Mouse (Mus musculus): Measurements from ENCODE around the gene Pawr.

The Pawr gene

GRCm38 (mm10) chr10:108355392-108355775 is 23.5 kb downstream of the Pawr start:
- 79% methylated on average over 3 of the region's 3 CpGs for WGBS

DNA sequence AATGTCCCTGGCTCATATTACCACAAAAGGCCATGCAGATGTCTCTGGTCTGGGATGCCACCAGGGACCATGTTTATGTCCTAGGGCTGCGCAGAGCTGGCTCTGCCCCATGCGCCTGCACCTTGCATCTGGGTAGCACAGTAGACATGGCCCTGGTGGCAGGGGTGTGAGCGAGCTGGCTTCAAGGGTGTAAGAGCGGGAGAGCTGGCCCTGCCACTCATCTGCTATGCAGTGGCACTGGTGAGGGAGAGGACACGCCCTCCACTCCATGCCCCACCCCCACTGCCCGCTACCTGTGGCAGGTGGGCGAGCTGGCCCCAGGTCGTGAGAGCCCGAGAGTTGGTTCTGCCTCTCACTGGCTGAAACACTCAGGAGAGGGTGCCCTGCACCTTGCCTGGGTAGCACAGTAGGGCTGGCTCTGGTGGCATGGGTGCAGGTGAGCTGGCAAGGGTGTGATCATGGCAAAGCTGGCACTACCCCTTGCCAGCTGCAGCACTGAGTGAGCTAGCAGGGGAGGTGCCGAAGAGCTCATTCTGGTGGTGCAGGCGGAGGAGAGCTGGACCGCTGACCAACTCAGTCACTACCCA is 24.8 kb downstream of the Pawr start:
- 98% methylated on average over 12 of the region's 12 CpGs for WGBS

GRCm38 (mm10) chr10:108359974-108360373 is 28.1 kb downstream of the Pawr start:
- WGBS = 87% methylated on average over 16 of the region's 16 CpGs

- 74% methylated on average over 6 of the region's 6 CpGs for WGBS
Measured at GRCm38 (mm10) chr10:108360801-108361200, 28.9 kb downstream of the Pawr start.

DNA sequence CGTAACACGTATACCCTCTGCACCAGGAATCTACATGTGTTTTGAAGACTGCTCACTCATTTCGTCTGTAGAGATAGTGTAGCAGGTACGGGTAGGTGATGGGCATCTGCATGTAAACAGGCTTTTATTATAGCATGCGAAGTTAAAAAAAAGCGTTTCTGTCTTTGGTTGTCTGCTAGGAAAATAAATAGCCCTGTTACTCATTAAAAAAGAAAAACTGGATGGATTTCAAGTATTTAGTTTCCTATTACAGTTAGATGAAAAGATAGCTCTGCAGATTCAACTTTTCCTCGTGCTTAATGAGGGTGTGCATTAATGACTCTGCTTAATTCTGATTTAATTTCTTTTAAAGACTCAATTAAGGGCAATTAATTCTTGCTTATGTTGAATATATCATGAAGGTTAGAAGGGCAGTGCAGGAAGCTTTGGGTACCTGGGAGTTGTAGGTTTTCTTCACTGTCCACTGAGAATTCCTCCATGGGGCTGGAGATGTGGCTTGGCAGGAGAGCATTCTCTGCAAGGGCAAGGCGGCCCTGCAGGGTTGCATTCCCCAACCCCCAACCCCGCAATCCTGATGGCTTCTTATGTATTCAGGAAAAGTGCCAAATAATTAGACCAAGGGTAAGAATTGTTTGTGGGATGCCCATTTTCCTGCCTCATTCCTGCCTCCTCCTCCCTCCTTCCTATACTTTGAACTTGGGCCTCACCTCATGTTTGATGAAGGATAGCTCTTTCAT is 29.7 kb downstream of the Pawr start:
- WGBS = 68% methylated on average over 9 of the region's 9 CpGs

DNA sequence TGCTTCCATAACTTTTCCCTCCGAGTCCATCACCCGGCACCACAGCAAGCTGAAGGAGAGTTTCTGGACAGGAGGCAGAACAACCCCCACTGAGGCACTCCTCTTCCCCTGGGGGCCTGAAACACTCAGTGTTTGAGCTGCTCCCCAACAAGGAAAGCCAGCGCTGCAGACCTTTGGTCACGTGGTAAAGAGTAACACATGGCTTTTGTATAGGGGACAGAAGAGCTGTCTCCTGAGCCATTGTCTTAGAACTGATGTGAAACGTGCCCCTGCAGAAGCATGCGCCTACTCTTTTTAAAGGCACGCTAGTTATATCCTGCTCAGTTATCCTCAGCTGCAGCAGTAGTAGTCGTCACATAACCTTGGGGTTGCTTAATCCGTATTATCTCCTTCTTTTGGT is 32.0 kb downstream of the Pawr start:
- 83% methylated on average over 9 of the region's 9 CpGs for WGBS

DNA sequence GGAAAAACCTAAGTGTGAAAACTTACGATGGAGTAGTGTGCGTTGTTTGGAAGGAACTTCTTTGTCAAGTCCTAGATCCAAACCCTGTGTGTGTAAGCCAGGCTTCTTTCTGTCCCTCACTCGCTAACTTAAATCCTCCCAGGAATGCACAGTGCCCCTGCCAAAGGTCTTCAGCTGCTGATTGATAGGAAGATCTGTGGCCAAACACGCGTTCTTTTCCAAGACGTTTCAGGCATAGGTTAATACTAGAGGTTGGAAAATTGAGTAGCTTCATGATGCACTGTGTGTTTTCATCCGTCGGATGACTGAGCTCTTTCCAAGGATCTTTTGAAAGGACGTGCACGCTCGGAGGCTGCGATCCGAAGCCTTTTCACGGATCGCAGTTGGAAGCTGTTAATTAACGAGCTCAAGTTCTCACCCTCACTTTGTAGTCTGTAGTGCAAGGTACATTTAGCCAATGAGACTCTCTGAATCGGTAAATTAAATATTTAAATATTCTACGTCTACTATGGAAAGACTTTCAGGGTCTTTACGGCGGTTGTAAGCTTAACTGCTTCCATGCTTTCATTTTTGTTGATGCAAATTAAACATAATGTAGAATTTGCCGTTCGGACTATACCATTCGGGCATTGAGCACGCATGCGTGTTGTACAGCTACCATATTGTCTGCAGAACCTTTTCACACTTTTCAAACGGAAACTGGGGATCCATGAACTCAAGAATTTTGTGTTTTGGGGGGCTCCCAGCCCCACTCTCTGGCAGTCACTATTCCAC is 33.2 kb downstream of the Pawr start:
- 27% methylated on average over 26 of the region's 26 CpGs for WGBS

DNA sequence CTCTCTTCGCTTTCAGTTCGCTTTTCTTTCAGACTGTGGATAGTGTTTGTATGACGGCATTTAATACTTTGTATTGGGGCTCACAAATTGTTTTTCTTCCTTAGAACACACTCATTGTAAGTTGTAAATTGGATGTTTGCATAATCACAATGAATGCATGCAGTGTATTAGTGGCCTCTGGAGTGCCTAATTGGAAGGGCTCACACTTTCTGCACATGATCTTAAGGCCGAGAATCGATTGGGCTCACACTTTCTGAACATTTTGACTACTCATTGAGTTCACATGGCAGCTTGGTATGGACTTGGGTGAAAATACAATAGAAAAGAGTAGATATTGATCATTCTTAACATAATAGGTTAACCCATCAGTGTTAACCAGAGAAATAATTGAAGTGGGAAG is 34.3 kb downstream of the Pawr start:
- 82% methylated on average over 5 of the region's 5 CpGs for WGBS

DNA sequence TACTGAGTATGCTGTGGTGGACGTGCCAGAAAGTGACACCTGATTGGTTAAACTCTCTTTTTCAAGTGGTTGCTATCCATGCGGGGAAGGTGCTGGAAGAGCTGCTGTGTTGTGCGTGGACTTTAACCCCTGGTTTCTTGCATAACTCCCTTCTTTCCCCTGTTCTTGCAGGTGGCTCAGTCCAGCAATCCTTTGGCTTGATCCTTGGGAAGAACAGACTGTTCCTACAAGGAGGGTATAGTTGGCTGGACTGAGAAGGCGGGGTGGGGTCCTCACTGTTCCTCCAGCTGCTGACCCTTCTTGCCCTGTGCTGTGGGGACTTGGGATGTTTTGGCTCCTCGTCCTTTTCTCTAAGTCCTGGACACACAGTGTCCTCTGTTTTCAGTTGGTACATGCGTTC is 36.4 kb downstream of the Pawr start:
- 95% methylated on average over 6 of the region's 6 CpGs for WGBS

- WGBS = 64% methylated on average over 7 of the region's 7 CpGs
Measured at GRCm38 (mm10) chr10:108372258-108372657, 40.3 kb downstream of the Pawr start.

GRCm38 (mm10) chr10:108372858-108373257 is 40.9 kb downstream of the Pawr start:
- WGBS = 97% methylated on average over 5 of the region's 5 CpGs

DNA sequence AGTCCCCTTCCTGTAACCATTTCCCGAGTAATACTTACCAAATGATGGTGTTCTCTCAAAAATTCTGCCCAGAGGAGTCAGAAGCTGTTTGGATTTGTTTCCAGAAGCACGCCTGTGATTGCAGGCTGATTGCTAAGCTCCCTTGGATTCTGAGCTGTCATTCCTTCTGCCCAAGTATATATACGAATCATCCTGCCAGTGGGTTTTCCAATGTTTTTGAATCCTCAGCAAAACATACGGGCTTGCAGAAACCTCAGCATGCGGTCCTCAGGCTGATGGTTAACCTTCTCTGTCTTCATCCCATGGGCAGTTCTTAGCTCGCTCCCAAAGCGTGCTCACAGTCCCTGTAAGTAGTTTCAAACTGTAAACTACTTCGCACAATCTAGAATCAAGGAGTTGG is 43.9 kb downstream of the Pawr start:
- 94% methylated on average over 8 of the region's 8 CpGs for WGBS

GRCm38 (mm10) chr10:108376366-108376765 is 44.4 kb downstream of the Pawr start:
- WGBS = 96% methylated on average over 4 of the region's 4 CpGs

- WGBS = 94% methylated on average over 7 of the region's 7 CpGs
Measured at GRCm38 (mm10) chr10:108377369-108377768, 45.4 kb downstream of the Pawr start.

DNA sequence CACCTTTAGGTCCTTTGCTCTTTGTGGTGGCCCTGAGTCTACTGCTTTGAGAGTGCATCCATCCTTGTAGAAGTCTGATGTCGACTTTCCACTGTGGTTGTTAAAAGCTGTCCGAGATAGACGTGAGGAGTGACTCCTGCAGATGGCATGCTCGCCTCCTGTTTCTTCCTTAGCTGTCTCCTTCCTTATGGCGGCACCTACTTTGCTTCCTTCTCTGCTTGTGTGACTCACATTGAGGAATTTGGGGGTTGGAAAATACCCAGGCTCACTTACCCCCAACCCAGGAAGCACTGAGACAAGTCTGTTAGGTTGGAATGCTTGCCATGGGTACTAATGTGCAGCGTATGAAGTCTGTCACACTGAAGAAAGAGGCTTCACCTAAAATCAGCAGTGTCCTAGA is 46.1 kb downstream of the Pawr start:
- WGBS = 56% methylated on average over 6 of the region's 6 CpGs

GRCm38 (mm10) chr10:108378479-108378878 is 46.6 kb downstream of the Pawr start:
- 85% methylated on average over 5 of the region's 5 CpGs for WGBS

DNA sequence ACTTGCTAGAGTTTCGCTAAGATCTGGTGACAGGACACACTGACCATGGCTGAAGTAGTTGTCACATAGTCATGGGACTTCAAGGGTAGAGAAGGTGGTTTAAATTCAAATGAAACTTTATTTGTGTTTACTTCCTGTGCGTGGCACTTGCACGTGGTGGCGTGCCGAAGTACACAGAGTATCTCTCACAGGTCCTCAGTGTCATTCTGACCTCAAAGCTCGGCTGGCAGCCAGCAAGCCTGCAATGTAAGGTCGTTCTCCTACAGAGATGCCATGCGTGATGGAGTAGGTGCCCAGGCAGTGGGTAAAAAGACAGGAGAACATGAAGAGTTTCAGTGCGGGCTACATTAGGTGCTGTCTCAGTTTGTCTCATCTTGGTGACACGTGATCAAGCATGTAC is 48.8 kb downstream of the Pawr start:
- WGBS = 91% methylated on average over 10 of the region's 10 CpGs

DNA sequence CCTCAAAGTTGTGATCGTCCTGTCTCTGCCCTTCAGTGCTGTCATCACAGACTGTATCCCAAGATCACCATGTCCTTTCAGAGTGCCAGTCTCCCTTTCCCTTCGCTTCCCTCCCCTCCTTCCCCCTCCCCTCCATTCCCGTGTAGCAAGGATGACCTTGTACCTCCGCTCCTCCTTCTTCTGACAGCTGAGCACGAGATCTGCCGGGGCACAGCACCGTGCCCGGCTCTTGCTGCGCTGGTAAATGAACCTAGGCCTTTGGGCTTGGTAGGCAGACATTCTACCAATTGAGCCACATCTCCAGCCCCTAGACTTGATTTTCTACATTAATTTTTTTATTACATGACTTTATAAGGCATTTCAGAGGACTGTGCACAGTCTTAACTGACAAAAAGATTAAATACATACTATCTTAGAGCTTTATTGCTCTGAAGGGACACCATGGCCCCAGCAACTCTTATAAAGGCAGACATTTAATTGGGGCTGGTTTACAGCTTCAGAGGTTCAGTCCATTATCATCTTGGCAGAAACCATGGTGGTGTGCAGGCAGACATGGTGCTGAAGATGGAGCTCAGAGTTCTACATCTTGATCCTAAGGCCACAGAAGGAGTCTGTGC is 52.3 kb downstream of the Pawr start:
- WGBS = 95% methylated on average over 9 of the region's 9 CpGs

GRCm38 (mm10) chr10:108385480-108385955 is 53.6 kb downstream of the Pawr start:
- 65% methylated on average over 5 of the region's 5 CpGs for WGBS

- WGBS = 86% methylated on average over 8 of the region's 8 CpGs
Measured at GRCm38 (mm10) chr10:108388410-108388915, 56.5 kb downstream of the Pawr start.

DNA sequence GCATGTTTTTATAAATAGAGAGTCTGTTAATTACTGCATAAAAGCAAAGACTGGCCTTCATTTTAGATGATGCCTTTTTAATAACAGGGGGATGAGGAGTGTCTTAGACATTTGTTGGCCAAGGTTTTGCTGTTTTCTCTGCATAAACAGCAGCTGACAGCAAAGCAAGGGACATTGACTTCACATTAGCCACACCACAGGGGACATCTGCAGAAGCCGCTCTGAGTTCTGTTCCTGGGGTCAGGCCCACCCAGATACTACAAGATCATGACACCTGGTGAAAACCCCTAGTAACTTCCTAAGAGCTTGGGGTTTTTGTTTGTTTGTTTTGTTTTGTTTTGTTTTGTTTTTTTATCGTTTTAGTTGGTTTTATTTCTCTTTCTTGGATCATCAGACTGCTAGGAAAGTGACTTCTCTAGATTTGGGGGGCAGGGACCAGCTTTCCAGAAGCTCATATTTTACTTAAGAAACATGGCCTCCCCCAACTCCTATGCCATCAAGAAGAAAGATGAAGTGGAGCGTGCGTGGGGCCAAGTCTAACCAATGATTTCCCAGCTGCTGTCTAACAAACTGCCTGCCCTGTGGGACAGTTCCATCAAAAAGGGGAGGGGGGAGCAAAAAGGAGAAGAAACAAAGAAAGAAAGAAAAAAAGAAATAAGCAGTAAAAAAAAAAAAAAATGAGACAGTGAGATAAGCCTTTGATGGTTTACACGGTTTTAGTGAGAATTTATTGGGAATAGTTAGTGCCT is 57.4 kb downstream of the Pawr start:
- WGBS = 77% methylated on average over 5 of the region's 5 CpGs

All from cerebral cortex, adult 2 months (tissue).